Mouse (Mus musculus): ENCODE results near the gene Ak1. TPM values are rescaled to one million over a fixed set of nuclear protein-coding genes. Genes with fewer than 3 reads are reported as not detected.
A peak's percentile ranks its signal among the peaks of the same experiment; 100 is the strongest.

The Ak1 gene
- polyA plus RNA-seq, 1 experiment, result 154 TPM

GRCm38 (mm10) chr2:32625873-32626694 is 4.5 kb downstream of the Ak1 start:
- DNase-seq (ENCODE audit: extremely low spot score in 1 of 2, low spot score in 1 of 2), result peak in 1 of 2 experiments; percentile 70

GRCm38 (mm10) chr2:32627266-32628043 is 5.9 kb downstream of the Ak1 start:
- DNase-seq (ENCODE audit: extremely low spot score in 1 of 2, low spot score in 1 of 2), result no peak

DNA sequence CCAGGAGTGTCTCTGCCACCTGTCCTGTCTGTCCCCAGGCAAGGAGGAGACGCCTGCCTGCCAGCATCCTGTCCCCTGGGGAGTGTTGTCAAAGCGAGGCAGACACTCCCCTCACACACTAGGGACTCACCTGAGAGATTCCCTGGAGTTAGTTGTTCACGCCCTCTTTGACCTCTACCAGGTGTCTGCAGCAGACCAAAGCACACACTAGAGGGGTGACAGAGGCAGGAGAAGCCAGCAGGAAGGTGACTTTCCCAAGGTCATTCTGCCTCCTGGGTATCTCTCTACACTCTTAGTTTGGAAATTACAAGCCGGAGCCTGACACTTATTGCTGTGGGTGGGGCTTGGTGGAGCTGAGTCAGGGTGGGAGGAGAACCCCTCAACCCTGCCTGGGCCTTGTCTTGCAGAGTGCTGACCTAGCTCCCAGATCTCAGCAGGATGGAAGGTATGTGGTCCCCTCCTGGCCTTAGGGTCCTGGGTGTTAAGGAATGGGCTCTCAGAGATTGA is 6.5 kb downstream of the Ak1 start:
- DNase-seq (ENCODE audit: extremely low spot score in 1 of 2, low spot score in 1 of 2), result no peak

GRCm38 (mm10) chr2:32628729-32629128 is 7.2 kb downstream of the Ak1 start:
- peak in 1 of 2 experiments; percentile 74 for DNase-seq (ENCODE audit: extremely low spot score in 1 of 2, low spot score in 1 of 2)

DNA sequence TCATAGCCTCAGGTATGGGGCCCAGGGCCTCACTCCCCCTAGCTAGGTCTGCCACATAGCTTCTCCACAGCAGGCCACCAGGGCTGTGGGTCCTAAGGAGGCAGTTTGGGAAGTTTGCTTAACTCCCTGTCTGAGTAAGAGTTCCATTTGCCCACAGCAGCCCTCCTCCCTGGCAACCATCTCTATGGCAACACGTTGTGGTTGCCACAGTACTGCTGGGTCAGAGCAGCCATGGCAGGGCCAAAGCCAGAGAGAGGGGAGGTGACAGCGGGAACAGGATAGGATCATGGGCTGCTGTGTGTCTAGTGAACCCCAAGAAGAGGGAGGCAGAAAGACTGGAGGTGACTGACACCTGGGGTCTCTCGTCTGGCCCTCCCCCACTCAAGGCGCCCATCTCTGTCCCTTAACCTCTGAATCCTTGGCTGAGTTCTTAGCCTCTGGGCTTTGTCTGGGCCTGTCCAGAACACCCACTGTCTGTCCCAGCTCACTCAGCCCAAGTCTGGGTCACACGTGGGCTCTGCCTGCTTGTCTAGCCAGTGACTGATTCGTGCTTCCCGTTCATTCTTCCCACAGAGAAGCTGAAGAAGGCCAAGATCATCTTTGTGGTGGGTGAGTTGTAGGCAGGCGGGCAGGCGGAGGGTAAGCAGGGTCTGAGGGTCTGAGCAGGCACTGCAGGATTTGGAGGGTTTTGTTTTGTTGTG is 7.9 kb downstream of the Ak1 start:
- DNase-seq (ENCODE audit: extremely low spot score in 1 of 2, low spot score in 1 of 2), result peak in 1 of 2 experiments; percentile 57

GRCm38 (mm10) chr2:32630036-32630435 is 8.5 kb downstream of the Ak1 start:
- DNase-seq (ENCODE audit: extremely low spot score in 1 of 2, low spot score in 1 of 2), result no peak

- no peak for DNase-seq (ENCODE audit: extremely low spot score in 1 of 2, low spot score in 1 of 2)
Measured at GRCm38 (mm10) chr2:32631046-32631445, 9.5 kb downstream of the Ak1 start.

DNA sequence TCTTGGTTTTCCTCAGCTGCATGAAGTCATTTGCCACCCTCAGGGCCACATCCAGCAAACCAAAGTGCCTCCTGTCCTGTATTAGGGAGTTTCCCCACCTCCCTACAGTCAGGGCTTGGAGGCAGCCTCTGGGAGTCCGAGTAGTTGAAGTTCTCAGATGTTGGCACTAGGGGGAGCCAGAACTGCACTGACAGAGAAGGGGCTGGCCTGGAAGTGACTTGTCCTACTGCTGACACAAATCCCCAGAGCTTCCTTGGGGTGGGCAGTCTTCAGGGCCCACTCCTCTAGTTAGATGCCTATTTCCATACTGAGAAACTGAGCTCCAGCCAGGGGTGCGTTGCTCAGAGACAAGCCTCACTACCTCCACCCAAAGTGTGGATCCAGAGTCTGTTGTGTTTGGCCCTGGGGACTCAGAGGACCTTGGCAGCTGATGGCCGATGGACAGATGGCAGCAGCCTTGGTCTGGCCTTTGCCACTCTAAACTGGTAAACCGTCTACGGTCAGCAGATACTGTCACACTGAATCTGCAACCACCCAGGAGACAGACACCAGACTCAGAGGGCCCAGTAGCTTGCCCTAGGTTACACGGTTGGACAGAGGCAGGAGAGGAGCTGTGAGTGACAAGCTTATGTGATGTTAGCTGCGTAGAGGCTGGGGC is 10.3 kb downstream of the Ak1 start:
- peak; percentile 62 to 89 for DNase-seq (ENCODE audit: extremely low spot score in 1 of 2, low spot score in 1 of 2)

DNA sequence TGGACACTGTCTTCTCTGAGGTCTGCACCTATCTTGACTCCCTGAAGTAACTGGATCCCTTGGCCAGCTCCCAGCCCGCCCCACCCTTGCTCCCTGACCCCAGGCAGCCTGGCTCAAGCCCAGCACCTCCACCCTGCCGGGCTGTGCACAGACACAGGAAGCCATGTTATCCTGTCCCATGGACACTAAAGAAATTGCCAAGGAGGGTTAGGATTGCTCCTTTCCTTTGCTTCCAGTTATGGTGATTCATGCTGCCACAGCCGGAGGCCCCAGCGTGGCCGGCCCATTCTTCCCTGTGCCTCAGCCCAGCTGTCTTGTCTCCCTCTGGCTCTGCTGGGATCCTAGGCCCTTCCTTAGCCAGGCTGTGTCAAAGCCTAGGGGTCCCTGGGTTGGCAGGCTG is 12.1 kb downstream of the Ak1 start:
- DNase-seq (ENCODE audit: extremely low spot score in 1 of 2, low spot score in 1 of 2), result no peak

DNA sequence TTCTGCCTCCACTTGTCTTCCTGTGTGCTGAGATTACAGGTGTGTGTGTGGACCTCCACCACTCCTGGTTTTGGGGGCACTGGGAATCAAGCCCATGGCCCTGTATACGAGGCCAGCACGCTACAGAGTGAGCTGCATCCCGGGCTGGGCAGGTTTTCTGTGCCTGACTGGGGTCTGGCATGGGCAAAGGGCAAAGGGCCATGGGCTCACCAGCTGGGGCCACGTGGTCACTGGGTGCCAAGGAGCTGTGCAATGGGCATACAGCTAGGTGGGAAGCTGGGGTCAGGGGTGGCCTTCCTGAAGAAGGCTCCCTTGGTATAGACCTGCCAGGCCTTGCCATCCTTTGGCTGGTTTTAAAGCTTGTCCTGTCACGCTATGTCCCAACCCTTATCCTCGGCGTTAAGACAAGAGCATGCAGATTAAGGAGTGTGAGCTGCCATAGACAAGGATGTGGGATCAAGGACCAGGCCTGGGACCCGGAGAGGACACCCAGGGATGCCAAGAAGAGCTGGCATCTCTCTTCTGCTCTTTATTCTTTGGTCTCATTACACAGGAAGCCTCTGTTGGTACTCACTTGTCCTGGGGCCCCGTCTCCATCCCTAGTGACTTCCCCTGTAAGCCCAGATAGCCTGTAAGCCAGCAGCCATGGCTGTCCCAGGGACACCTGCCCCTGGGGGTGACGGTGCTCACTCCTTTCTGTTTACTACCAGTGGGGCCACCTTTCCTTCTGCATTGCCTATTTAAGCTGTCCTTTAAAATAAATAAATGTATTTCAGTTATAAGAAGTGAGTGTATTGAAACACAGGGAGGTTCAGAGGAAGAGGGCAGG is 12.9 kb downstream of the Ak1 start:
- DNase-seq (ENCODE audit: extremely low spot score in 1 of 2, low spot score in 1 of 2), result no peak

DNA sequence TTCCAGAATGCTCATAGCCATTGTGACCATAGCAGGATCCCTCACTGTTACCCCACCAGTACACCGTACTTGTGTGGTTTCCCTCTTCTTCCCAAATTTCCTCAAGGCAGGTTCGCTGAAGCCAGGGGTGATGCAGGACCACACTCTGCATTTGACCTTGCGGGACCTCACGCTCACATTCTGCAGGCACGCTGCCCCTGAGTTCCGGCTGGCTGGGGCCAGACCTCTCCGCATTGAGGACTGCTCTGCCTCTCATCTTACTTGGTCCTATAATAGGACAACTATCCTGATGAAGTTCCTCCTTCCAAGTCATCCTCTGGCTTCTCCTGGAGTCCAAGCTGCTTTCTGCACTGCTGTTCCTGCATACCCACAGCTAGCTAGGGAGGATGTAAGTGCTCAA is 15.1 kb downstream of the Ak1 start:
- no peak for DNase-seq (ENCODE audit: extremely low spot score in 1 of 2, low spot score in 1 of 2)

DNA sequence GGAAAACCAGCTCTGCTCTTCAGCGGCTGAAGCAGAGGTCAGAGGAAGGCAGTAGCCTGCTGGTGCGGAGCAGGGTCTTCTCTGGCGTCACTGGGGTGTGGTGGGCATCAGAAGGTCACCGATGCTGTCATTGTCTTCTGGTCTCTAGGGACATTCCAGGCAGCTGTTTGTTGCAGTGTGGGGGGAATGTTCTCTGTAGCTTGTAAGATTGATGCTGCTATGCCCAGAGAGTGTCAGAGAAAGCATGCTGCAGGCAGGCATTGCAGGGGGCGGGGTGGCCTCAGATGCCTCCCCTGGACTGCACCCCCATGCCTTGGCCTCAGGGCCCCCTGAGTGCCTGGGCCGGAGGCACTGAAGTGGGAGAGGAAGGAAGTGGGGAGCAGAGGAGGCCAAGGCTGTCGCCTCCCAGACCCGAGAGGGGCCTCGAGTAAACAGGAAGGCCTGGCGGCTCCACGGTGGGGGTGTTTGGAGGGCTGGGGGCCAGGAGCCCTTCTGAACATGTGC is 16.3 kb downstream of the Ak1 start:
- no peak for DNase-seq (ENCODE audit: extremely low spot score in 1 of 2, low spot score in 1 of 2)

DNA sequence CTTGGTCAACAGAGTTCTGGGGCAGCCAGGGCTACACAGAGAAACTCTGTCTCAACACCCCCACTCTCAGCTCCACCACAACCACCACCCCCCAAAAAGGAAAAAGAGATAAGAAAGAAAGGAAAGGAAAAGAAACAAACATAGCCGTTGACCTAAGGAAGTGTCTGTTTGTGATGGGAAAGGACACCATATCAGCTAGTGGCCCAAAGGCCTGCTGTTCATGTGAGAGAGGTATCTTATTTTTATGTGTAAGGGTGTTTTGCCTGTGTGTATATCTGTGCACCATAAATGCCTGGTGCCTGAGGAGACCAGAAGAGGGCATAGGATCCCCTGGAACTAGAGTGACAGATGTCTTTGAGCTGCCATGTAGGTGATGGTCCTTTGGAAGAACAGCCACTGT is 18.1 kb downstream of the Ak1 start:
- DNase-seq (ENCODE audit: extremely low spot score in 1 of 2, low spot score in 1 of 2), result no peak

GRCm38 (mm10) chr2:32640550-32641051 is 19.0 kb downstream of the Ak1 start:
- no peak for DNase-seq (ENCODE audit: extremely low spot score in 1 of 2, low spot score in 1 of 2)

- no peak for DNase-seq (ENCODE audit: extremely low spot score in 1 of 2, low spot score in 1 of 2)
Measured at GRCm38 (mm10) chr2:32641810-32642209, 20.3 kb downstream of the Ak1 start.

DNA sequence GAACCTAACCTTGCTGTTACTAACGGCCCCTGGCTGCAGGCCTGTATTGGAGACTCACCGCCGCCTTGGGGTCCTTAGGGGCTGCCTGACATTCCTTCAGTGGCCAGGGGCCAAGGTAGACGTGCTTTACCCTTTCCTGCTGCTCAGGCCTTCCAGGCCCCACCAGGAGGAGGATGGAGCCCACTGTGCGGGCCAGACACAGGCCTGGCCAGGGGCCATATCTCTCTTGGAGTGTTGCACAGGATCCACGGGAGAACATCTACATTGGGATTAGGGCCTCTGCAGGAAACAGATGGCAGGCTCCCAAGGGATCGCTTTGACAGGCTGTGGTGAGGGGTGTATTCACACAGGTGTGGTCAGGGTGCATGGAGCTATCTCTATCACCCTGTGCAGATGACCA is 21.3 kb downstream of the Ak1 start:
- DNase-seq (ENCODE audit: extremely low spot score in 1 of 2, low spot score in 1 of 2), result no peak

GRCm38 (mm10) chr2:32644083-32644482 is 22.5 kb downstream of the Ak1 start:
- no peak for DNase-seq (ENCODE audit: extremely low spot score in 1 of 2, low spot score in 1 of 2)

DNA sequence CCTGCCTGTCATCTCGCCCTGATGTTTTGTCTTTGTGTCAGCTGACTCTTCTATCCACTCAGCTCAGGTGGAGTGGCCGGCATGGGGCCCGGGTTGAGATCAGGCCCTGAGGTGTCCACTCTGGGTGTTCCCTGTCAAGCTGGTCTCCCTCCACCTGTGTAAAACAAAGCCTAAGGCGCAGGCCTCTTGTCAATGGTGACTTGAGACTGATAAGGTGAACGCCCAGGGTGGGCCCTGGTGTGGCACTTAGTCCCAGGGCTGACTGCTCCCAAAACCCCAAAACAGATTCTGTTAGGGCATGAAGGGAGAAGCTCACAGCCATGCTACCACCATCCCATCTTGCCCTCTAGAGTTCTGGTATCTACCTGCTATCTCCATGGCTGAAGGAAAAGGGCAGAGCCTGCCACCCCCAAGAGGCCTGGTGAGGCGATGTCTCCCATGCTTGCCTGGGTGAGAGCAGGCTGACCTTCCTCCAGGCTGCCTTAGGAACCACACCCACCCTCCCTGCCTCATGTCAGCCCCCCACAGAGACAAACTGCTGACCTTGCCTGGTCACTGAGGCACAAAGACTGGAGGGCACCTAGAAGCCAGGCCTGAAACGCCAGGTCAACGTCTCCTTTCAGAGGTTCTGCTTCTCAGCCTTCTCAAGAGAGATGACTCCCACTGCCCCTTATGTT is 23.4 kb downstream of the Ak1 start:
- no peak for DNase-seq (ENCODE audit: extremely low spot score in 1 of 2, low spot score in 1 of 2)

GRCm38 (mm10) chr2:32645647-32646046 is 24.1 kb downstream of the Ak1 start:
- no peak for DNase-seq (ENCODE audit: extremely low spot score in 1 of 2, low spot score in 1 of 2)
